Comparison of ENCODE assay signal across 12 mouse cellular contexts in the genomic region with DNA sequence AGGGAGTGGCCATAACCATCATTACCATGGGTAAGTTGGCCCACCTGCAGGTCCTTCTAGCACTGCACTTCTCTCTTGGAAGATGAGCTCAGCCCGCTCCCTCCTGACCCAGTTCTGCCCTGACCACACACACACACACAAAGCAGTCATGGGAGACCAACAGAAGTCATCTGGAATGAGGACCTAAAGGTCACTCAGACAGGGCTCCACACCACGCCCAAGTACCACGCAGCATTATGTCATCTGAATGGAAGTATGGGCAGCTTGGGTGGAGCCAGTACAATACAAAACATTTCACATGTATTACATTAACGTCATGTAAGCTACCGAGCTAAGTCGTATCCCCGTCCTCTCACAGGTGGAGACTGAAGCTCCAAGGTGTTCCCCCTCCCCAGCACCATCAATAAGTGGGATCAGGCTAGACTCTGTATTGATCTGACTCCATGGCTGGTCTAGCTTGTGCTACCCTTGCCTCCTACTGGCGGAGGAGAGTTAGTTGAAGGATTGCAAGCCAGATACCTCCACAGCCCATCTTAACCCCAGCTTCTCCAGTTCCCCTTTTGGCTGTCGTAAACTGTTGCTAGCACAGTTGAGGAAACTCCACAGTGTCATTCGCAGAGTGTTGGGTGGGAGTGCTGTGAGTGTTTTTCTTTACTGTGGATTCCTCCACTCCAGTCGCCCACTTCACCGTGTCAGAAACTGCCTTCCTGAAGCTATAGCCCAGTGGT. TPM values are rescaled to one million over a fixed set of nuclear protein-coding genes. Genes with fewer than 3 reads are reported as not detected.
DNase-seq lines count a peak whose midpoint lies in the region; ATAC-seq and TF ChIP-seq lines count a peak whose summit lies in the region.
"Had no signal": no experiment of that assay in that cellular context is flagged by ENCODE, and none has a peak within 500 bp of the region (broad histone marks: within the 10 kb centered on the region; RNA-seq: fewer than 3 reads in every experiment).

No protein-coding gene starts in this region.

- DNase-seq in MEL (ENCODE audit: low read depth, low spot score), result peak; percentile 31
- DNase-seq in lung, postnatal 4 days, result peak; percentile 41 to 42
- no peak for DNase-seq in layer of hippocampus, postnatal 25 days (ENCODE audit: extremely low spot score in 1 of 2, low spot score in 1 of 2)
- no peak for DNase-seq in gastrocnemius, postnatal 4 days (ENCODE audit: low spot score in 2 of 2)
- DNase-seq: right cerebral cortex, adult 18-20 months had no signal

- H3K9me3 ChIP-seq in heart, embryonic 13.5 days, result no peaks in the 10 kb centered on the region
- no peaks in the 10 kb centered on the region for H3K9me3 ChIP-seq in heart, embryonic 11.5 days (replicated peaks; ENCODE audit: control insufficient read depth, low read length)
- no peaks in the 10 kb centered on the region for H3K9me3 ChIP-seq in MEL (replicated peaks; ENCODE audit: insufficient read depth, low read length)

- no peak overlapping the region for H3K4me3 ChIP-seq in heart, embryonic 13.5 days
- no peak overlapping the region for H3K4me3 ChIP-seq in heart, embryonic 11.5 days (ENCODE audit: low read depth, low read length)
- no peak overlapping the region for H3K4me3 ChIP-seq in MEL (ENCODE audit: control insufficient read depth in 1 of 2, insufficient read depth in 1 of 2, low read depth in 2 of 2, low read length in 2 of 2)
- H3K4me3 ChIP-seq: left cerebral cortex, adult 2 months had no signal

- no peaks in the 10 kb centered on the region for H3K79me2 ChIP-seq in MEL (ENCODE audit: control insufficient read depth, insufficient read depth, low read length, poor library complexity)

- ATAC-seq in heart, embryonic 13.5 days (ENCODE audit: extremely low read depth, insufficient number of reproducible peaks, low FRiP score, low TSS enrichment), result no peak
- ATAC-seq in heart, embryonic 11.5 days (replicated peaks; ENCODE audit: insufficient number of reproducible peaks, low FRiP score, low TSS enrichment), result no peak
- peak; percentile 34 to 68; a peak in 2 of 4 replicates for ATAC-seq in hematopoietic stem cell, adult 5-6 weeks (replicated peaks in 1 of 2; ENCODE audit: insufficient read depth in 1 of 2, low FRiP score in 2 of 2, low TSS enrichment in 1 of 2, low read depth in 1 of 2, poor library complexity in 2 of 2, severe bottlenecking in 2 of 2)
- no peak for ATAC-seq in inflammation-experienced regulatory T-cells, adult 6 months
- ATAC-seq: hindbrain, postnatal 0 days; midbrain, embryonic 16.5 days had no signal

- WGBS in heart, embryonic 13.5 days, result 85% methylated on average over 12 of the region's 12 CpGs
- WGBS in heart, embryonic 11.5 days (ENCODE audit: insufficient replicate concordance), result 90% methylated on average over 12 of the region's 12 CpGs

- TF ChIP-seq POLR2A in MEL (IDR thresholded peaks at IDR 0.05; ENCODE audit: control insufficient read depth in 1 of 2, insufficient read depth in 1 of 2, low read depth in 1 of 2, low read length in 2 of 2, poor library complexity in 1 of 2), result no peak

- H3K9ac ChIP-seq in heart, embryonic 13.5 days, result no peak overlapping the region
- H3K9ac ChIP-seq in heart, embryonic 11.5 days (ENCODE audit: low read depth, low read length), result no peak overlapping the region
- H3K9ac ChIP-seq in MEL (ENCODE audit: control insufficient read depth, low read depth, low read length, poor library complexity, severe bottlenecking), result no peak overlapping the region

- H3K4me2 ChIP-seq in heart, embryonic 13.5 days, result no peak overlapping the region
- H3K4me2 ChIP-seq in heart, embryonic 11.5 days, result no peak overlapping the region

- H3K4me1 ChIP-seq in heart, embryonic 13.5 days, result peaks cover 75% of the 10 kb centered on the region
- peaks cover 58% of the 10 kb centered on the region for H3K4me1 ChIP-seq in heart, embryonic 11.5 days (ENCODE audit: control insufficient read depth, insufficient read depth, low read length)
- H3K4me1 ChIP-seq in MEL (ENCODE audit: control insufficient read depth in 1 of 2, insufficient read depth in 2 of 2, low read length in 2 of 2), result peaks cover 2 to 13% of the 10 kb centered on the region in 2 experiments

- no peaks in the 10 kb centered on the region for H3K36me3 ChIP-seq in heart, embryonic 13.5 days
- H3K36me3 ChIP-seq in heart, embryonic 11.5 days (ENCODE audit: control insufficient read depth, insufficient read depth, low read length), result no peaks in the 10 kb centered on the region
- H3K36me3 ChIP-seq in MEL (ENCODE audit: control insufficient read depth in 1 of 2, insufficient read depth in 2 of 2, low read length in 2 of 2), result peaks cover 0 to 8% of the 10 kb centered on the region in 2 experiments; a peak in 2 of 4 replicates

- no peaks in the 10 kb centered on the region for H3K27me3 ChIP-seq in heart, embryonic 13.5 days (replicated peaks)
- H3K27me3 ChIP-seq in heart, embryonic 11.5 days (ENCODE audit: control insufficient read depth, insufficient read depth, low read length), result no peaks in the 10 kb centered on the region
- H3K27me3 ChIP-seq in MEL (ENCODE audit: control insufficient read depth in 1 of 2, insufficient read depth in 2 of 2, low read length in 2 of 2), result no peaks in the 10 kb centered on the region

- TF ChIP-seq CTCF in MEL (IDR thresholded peaks at IDR 0.05 in 2 of 3, conservative IDR thresholded peaks at IDR 0.05 in 1 of 3; ENCODE audit: control insufficient read depth in 1 of 3, insufficient read depth in 1 of 3, low read depth in 2 of 3, low read length in 3 of 3, poor library complexity in 1 of 3, severe bottlenecking in 1 of 3), result no peak

- H3K27ac ChIP-seq in heart, embryonic 13.5 days (replicated peaks), result peak overlapping the region; percentile 58
- no peak overlapping the region for H3K27ac ChIP-seq in heart, embryonic 11.5 days (ENCODE audit: low read depth, low read length)
- H3K27ac ChIP-seq in MEL (ENCODE audit: control insufficient read depth, low read depth, low read length), result no peak overlapping the region
- H3K27ac ChIP-seq: left cerebral cortex, adult 2 months had no signal

- TF ChIP-seq RAD21 in MEL (IDR thresholded peaks at IDR 0.05; ENCODE audit: low read depth, low read length), result no peak

- TF ChIP-seq EP300 in MEL (IDR thresholded peaks at IDR 0.05; ENCODE audit: low read depth in 1 of 2, low read length in 2 of 2), result no peak

RNA-seq across cellular contexts. Expression of gene Ubtd1, which starts 19.9 kb away (rescaled TPM):
- polyA plus RNA-seq in heart, embryonic 13.5 days (2015; fragmentation: Nextera tagmentation; extraction: Ambion mirVana), result 12.8 and 14.6 TPM in 2 replicates
- polyA plus RNA-seq in heart, embryonic 11.5 days (2014; fragmentation: Nextera tagmentation; extraction: Ambion mirVana), result 9.7 and 10.2 TPM in 2 replicates
- 8.0 and 9.1 TPM in 2 replicates for total RNA-seq in MEL (2012; rRNA removed)
- 10 to 100 TPM in 1 of 2 experiments, not detected in 1; 15.5 TPM for polyA plus RNA-seq in MEL (2012; ENCODE audit: insufficient read depth in 1 of 2, insufficient read length in 2 of 2, low read depth in 1 of 2, low replicate concordance in 2 of 2, missing spikeins in 1 of 2)
- 3.3 and 14.9 TPM in 2 replicates for total RNA-seq in hematopoietic stem cell, adult 5-6 weeks (2017)
- total RNA-seq in layer of hippocampus, postnatal 25 days (2021), result 10 to 100 TPM; 13.7 to 14.0 TPM
- polyA plus RNA-seq in inflammation-experienced regulatory T-cells, adult 6 months (2017; shearing (Covaris generic)), result 1 to 10 TPM; 1.1 to 4.7 (median 3.9) TPM
- total RNA-seq in gastrocnemius, postnatal 4 days (2021), result 10 to 100 TPM; 37.5 to 39.7 TPM

RNA-seq across cellular contexts. Expression of gene Mms19, which starts 20.5 kb away (rescaled TPM):
- polyA plus RNA-seq in heart, embryonic 13.5 days (2015; fragmentation: Nextera tagmentation; extraction: Ambion mirVana), result 17.2 and 22.1 TPM in 2 replicates
- 24.8 and 26.9 TPM in 2 replicates for polyA plus RNA-seq in heart, embryonic 11.5 days (2014; fragmentation: Nextera tagmentation; extraction: Ambion mirVana)
- 23.7 and 25.6 TPM in 2 replicates for total RNA-seq in MEL (2012; rRNA removed)
- 10 to 100 TPM in 1 of 2 experiments, not detected in 1; 88.6 TPM for polyA plus RNA-seq in MEL (2012; ENCODE audit: insufficient read depth in 1 of 2, insufficient read length in 2 of 2, low read depth in 1 of 2, low replicate concordance in 2 of 2, missing spikeins in 1 of 2)
- 23.1 and 24.8 TPM in 2 replicates for total RNA-seq in hematopoietic stem cell, adult 5-6 weeks (2017)
- 10 to 100 TPM; 28.6 to 42.0 TPM for total RNA-seq in layer of hippocampus, postnatal 25 days (2021)
- 10 to 100 TPM; 58.6 to 97.5 (median 79.2) TPM for polyA plus RNA-seq in inflammation-experienced regulatory T-cells, adult 6 months (2017; shearing (Covaris generic))
- 10 to 100 TPM; 20.5 to 29.1 TPM for total RNA-seq in gastrocnemius, postnatal 4 days (2021)

RNA-seq across cellular contexts. Expression of gene Ankrd2, which starts 34.4 kb away (rescaled TPM):
- not detected in 2 replicates for polyA plus RNA-seq in heart, embryonic 13.5 days (2015; fragmentation: Nextera tagmentation; extraction: Ambion mirVana)
- not detected in 2 replicates for polyA plus RNA-seq in heart, embryonic 11.5 days (2014; fragmentation: Nextera tagmentation; extraction: Ambion mirVana)
- not detected in 2 replicates for total RNA-seq in MEL (2012; rRNA removed)
- polyA plus RNA-seq in MEL (2012; ENCODE audit: insufficient read depth in 1 of 2, insufficient read length in 2 of 2, low read depth in 1 of 2, low replicate concordance in 2 of 2, missing spikeins in 1 of 2), result not detected
- total RNA-seq in hematopoietic stem cell, adult 5-6 weeks (2017), result not detected in 2 replicates
- total RNA-seq in layer of hippocampus, postnatal 25 days (2021), result not detected
- polyA plus RNA-seq in inflammation-experienced regulatory T-cells, adult 6 months (2017; shearing (Covaris generic)), result not detected
- total RNA-seq in gastrocnemius, postnatal 4 days (2021), result 10 to 100 TPM; 50.1 to 73.1 TPM

RNA-seq across cellular contexts. Expression of gene Hoga1, which starts 44.0 kb away (rescaled TPM):
- 0.44 and 1.4 TPM in 2 replicates for polyA plus RNA-seq in heart, embryonic 13.5 days (2015; fragmentation: Nextera tagmentation; extraction: Ambion mirVana)
- 0.72 and 1.6 TPM in 2 replicates for polyA plus RNA-seq in heart, embryonic 11.5 days (2014; fragmentation: Nextera tagmentation; extraction: Ambion mirVana)
- total RNA-seq in MEL (2012; rRNA removed), result 0.31 TPM in 1 of 2 replicates, not detected in the other
- polyA plus RNA-seq in MEL (2012; ENCODE audit: insufficient read depth in 1 of 2, insufficient read length in 2 of 2, low read depth in 1 of 2, low replicate concordance in 2 of 2, missing spikeins in 1 of 2), result under 1 TPM in 1 of 2 experiments, not detected in 1; 0.38 TPM
- total RNA-seq in hematopoietic stem cell, adult 5-6 weeks (2017), result 0.94 TPM in 1 of 2 replicates, not detected in the other
- total RNA-seq in layer of hippocampus, postnatal 25 days (2021), result 1 to 10 TPM; 5.2 to 8.2 TPM
- not detected for polyA plus RNA-seq in inflammation-experienced regulatory T-cells, adult 6 months (2017; shearing (Covaris generic))
- 1 to 10 TPM; 7.1 to 8.8 TPM for total RNA-seq in gastrocnemius, postnatal 4 days (2021)

RNA-seq across cellular contexts. Expression of gene 4933411K16Rik, which starts 50.6 kb away (rescaled TPM):
- polyA plus RNA-seq in heart, embryonic 13.5 days (2015; fragmentation: Nextera tagmentation; extraction: Ambion mirVana), result not detected in 2 replicates
- polyA plus RNA-seq in heart, embryonic 11.5 days (2014; fragmentation: Nextera tagmentation; extraction: Ambion mirVana), result not detected in 2 replicates
- total RNA-seq in MEL (2012; rRNA removed), result not detected in 2 replicates
- under 1 TPM in 1 of 2 experiments, not detected in 1; 0.10 TPM for polyA plus RNA-seq in MEL (2012; ENCODE audit: insufficient read depth in 1 of 2, insufficient read length in 2 of 2, low read depth in 1 of 2, low replicate concordance in 2 of 2, missing spikeins in 1 of 2)
- total RNA-seq in hematopoietic stem cell, adult 5-6 weeks (2017), result not detected in 2 replicates
- total RNA-seq in layer of hippocampus, postnatal 25 days (2021), result 1 to 10 TPM in 1 of 2 experiments, under 1 TPM in 1; 0.76 to 1.6 TPM
- polyA plus RNA-seq in inflammation-experienced regulatory T-cells, adult 6 months (2017; shearing (Covaris generic)), result not detected
- under 1 TPM; 0.75 to 0.91 TPM for total RNA-seq in gastrocnemius, postnatal 4 days (2021)
- polyA plus RNA-seq: hindbrain, postnatal 0 days; midbrain, embryonic 16.5 days had no signal

Comparison
In these comparisons a context has a peak if more than half of its experiments do, and no peak if none do; other contexts are left out.
1. ATAC-seq: peak in hematopoietic stem cell, adult 5-6 weeks (2 of 2); none in heart, embryonic 13.5 days (single experiment), heart, embryonic 11.5 days (single experiment) and inflammation-experienced regulatory T-cells, adult 6 months (single experiment).
2. DNase-seq: peak in MEL (single experiment) and lung, postnatal 4 days (2 of 2); none in layer of hippocampus, postnatal 25 days (0 of 2) and gastrocnemius, postnatal 4 days (0 of 2).
3. RNA of gene Ankrd2, which starts 34.4 kb away (total RNA-seq): 50.1 to 73.1 TPM in gastrocnemius, postnatal 4 days; not detected in layer of hippocampus, postnatal 25 days, not detected in MEL and not detected in hematopoietic stem cell, adult 5-6 weeks; every median in the first group is over 10 times any median in the second.